Mouse (Mus musculus): ENCODE results near the gene Prnp.

Prnp gene

GRCm38 (mm10) chr2:131906846-131907245 is 2.9 kb upstream of the Prnp start:
- DNase-seq (ENCODE audit: low read depth, low spot score) = no peak

- no peak for DNase-seq (ENCODE audit: low read depth, low spot score)
Measured at GRCm38 (mm10) chr2:131907311-131907710, 2.4 kb upstream of the Prnp start.

- no peak for DNase-seq (ENCODE audit: low read depth, low spot score)
Measured at GRCm38 (mm10) chr2:131908351-131908861, 1.3 kb upstream of the Prnp start.

- DNase-seq (ENCODE audit: low read depth, low spot score) = no peak
Measured at GRCm38 (mm10) chr2:131908906-131909305, 822 bp upstream of the Prnp start.

- no peak for DNase-seq (ENCODE audit: low read depth, low spot score)
Measured at GRCm38 (mm10) chr2:131910847-131911246, 1.1 kb downstream of the Prnp start.

GRCm38 (mm10) chr2:131911341-131911740 is 1.6 kb downstream of the Prnp start:
- no peak for DNase-seq (ENCODE audit: low read depth, low spot score)

- DNase-seq (ENCODE audit: low read depth, low spot score) = no peak
Measured at GRCm38 (mm10) chr2:131912526-131913258, 3.0 kb downstream of the Prnp start.

GRCm38 (mm10) chr2:131932275-131932902 is 22.7 kb downstream of the Prnp start:
- DNase-seq (ENCODE audit: low read depth, low spot score) = no peak

GRCm38 (mm10) chr2:131933013-131933412 is 23.3 kb downstream of the Prnp start:
- no peak for DNase-seq (ENCODE audit: low read depth, low spot score)

- no peak for DNase-seq (ENCODE audit: low read depth, low spot score)
Measured at GRCm38 (mm10) chr2:131933598-131933997, 23.9 kb downstream of the Prnp start.

GRCm38 (mm10) chr2:131934243-131934642 is 24.5 kb downstream of the Prnp start:
- DNase-seq (ENCODE audit: low read depth, low spot score) = no peak

- DNase-seq (ENCODE audit: low read depth, low spot score) = peak; percentile 74
Measured at GRCm38 (mm10) chr2:131935390-131936105, 25.8 kb downstream of the Prnp start.

- no peak for DNase-seq (ENCODE audit: low read depth, low spot score)
Measured at GRCm38 (mm10) chr2:131936410-131936809, 26.7 kb downstream of the Prnp start.

GRCm38 (mm10) chr2:131939404-131940111 is 29.8 kb downstream of the Prnp start:
- peak; percentile 74 for DNase-seq (ENCODE audit: low read depth, low spot score)

GRCm38 (mm10) chr2:131940506-131940905 is 30.8 kb downstream of the Prnp start:
- DNase-seq (ENCODE audit: low read depth, low spot score) = no peak

GRCm38 (mm10) chr2:131941501-131941900 is 31.8 kb downstream of the Prnp start:
- no peak for DNase-seq (ENCODE audit: low read depth, low spot score)

- DNase-seq (ENCODE audit: low read depth, low spot score) = no peak
Measured at GRCm38 (mm10) chr2:131944370-131944769, 34.6 kb downstream of the Prnp start.

GRCm38 (mm10) chr2:131945225-131945624 is 35.5 kb downstream of the Prnp start:
- no peak for DNase-seq (ENCODE audit: low read depth, low spot score)

- DNase-seq (ENCODE audit: low read depth, low spot score) = no peak
Measured at GRCm38 (mm10) chr2:131945765-131946164, 36.0 kb downstream of the Prnp start.

- DNase-seq (ENCODE audit: low read depth, low spot score) = no peak
Measured at GRCm38 (mm10) chr2:131946351-131946750, 36.6 kb downstream of the Prnp start.

GRCm38 (mm10) chr2:131948156-131948555 is 38.4 kb downstream of the Prnp start:
- DNase-seq (ENCODE audit: low read depth, low spot score) = no peak

Measured in ZHBTc4 (cell line).